Mouse (Mus musculus) megakaryocyte, embryonic 14.5 days (primary cell): ENCODE data around the gene Mesd.

Experiments
- FLI1 ChIP-seq: IDR thresholded peaks from 2 replicates; pipeline ENCODE4 v1.6.1; 2012; ENCODE audit warnings: low read length, inconsistent platforms, mixed read lengths
- GATA1 ChIP-seq: IDR thresholded peaks from 3 replicates; pipeline ENCODE4 v1.6.1; 2012; ENCODE audit warnings: mixed read lengths, low read length, inconsistent platforms, borderline replicate concordance

- TF ChIP-seq GATA1 = no peak
- TF ChIP-seq FLI1 = no peak
Measured at GRCm38 (mm10) chr7:83878676-83879448, 5.4 kb upstream of the Mesd start.
